Mouse (Mus musculus) ES-E14 (cell line): Measurements from ENCODE around the gene Zbtb20.

ENCODE experiments used
- CHD2 ChIP-seq: IDR thresholded peaks from 2 replicates; pipeline ENCODE4 v1.6.1; 2014; ENCODE audit warnings: mild to moderate bottlenecking, low read depth, low read length, inconsistent platforms
- HCFC1 ChIP-seq: IDR thresholded peaks from 2 replicates; pipeline ENCODE4 v1.6.1; 2012; ENCODE audit warnings: low read length, inconsistent platforms, borderline replicate concordance; ENCODE audit not compliant: insufficient read depth
- ZC3H11A ChIP-seq: IDR thresholded peaks from 2 replicates; pipeline ENCODE4 v1.6.1; 2012; ENCODE audit warnings: low read depth, mild to moderate bottlenecking, inconsistent platforms, low read length, borderline replicate concordance
- ZNF384 ChIP-seq: IDR thresholded peaks from 2 replicates; pipeline ENCODE4 v1.6.1; 2012; ENCODE audit warnings: low read depth, low read length, inconsistent platforms

- TF ChIP-seq ZNF384 = no peak
- no peak for TF ChIP-seq ZC3H11A
- no peak for TF ChIP-seq CHD2
- TF ChIP-seq HCFC1 = no peak
Observed at GRCm38 (mm10) chr16:43545261-43545660, 669.6 kb downstream of the Zbtb20 start.
